Mouse (Mus musculus) bone marrow, adult 2 months (tissue): ENCODE measurements around the gene Hdhd3.

Source experiments
- CTCF ChIP-seq: fragments of 200-500 bp; IDR thresholded peaks from 2 replicates; pipeline ENCODE4 v1.5.1; 2011; ENCODE audit warnings: low read length, control low read depth; ENCODE audit not compliant: control insufficient read depth, insufficient read depth
- POLR2A ChIP-seq: fragments of 200-500 bp; IDR thresholded peaks from 2 replicates; pipeline ENCODE4 v1.6.1; 2011; ENCODE audit warnings: low read depth, mild to moderate bottlenecking, control low read depth, low read length, borderline replicate concordance; ENCODE audit not compliant: control insufficient read depth

GRCm38 (mm10) chr4:62509946-62510345, 6.7 kb upstream of the Hdhd3 start:
- no peak for TF ChIP-seq CTCF
- TF ChIP-seq POLR2A = no peak
